Mouse (Mus musculus) spleen, postnatal 36 days (tissue): ENCODE measurements around the gene Cd19.
A peak's percentile ranks its signal among the peaks of the same experiment; 100 is the strongest.

Source experiments
- DNase-seq, 2 experiments: peaks; one replicate each; pipeline ENCODE4 v3.0.0; 2022; ENCODE audit warnings: low spot score in 2 of 2, mixed read lengths in 1 of 2

Gene Cd19

DNA sequence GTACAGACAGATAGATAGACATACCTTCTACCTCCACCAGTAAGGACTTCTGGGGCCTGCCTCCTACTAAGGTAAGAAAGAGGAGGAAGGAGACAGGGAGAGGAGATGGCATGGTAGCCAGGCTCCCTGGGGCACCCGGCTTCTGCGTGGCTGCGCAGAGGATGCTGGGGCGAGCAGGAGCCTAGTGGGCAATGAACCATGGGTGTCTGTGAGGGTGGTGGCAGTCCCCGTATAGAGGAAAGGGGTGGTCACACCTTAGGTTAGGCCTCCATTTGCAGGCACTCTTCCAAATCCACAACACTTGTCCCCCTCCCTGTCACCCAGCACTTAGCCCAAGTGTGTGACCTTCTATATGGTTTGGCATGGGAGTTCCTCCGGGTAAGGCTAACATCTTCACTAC is at the start of gene Cd19:
TSS of gene Cd19 (minus strand) at position 165 of the 400 bp plus-strand sequence.
- peak; percentile 85 for DNase-seq

DNA sequence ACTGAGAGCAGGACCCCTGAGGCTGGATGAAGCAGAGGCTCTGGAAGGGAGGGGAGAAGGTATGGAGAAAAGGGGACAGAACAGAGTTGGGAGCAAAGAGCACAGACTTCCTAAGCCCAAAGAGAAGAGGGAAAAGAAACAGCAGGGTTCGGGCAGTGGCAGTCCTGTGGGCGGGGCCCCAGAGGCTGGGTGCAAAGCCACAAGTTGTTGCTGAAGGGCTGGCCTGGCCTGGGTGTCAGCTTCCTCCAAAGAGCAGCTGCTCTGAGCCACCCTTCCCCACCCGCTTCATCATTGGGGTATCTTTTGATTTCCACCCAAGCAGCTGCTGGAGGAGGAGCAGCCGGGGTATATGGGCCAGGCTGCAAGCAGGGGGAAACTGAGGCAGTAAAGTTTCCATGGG is 49.4 kb upstream of the Cd19 start:
- DNase-seq = peak; percentile 38 to 55

DNA sequence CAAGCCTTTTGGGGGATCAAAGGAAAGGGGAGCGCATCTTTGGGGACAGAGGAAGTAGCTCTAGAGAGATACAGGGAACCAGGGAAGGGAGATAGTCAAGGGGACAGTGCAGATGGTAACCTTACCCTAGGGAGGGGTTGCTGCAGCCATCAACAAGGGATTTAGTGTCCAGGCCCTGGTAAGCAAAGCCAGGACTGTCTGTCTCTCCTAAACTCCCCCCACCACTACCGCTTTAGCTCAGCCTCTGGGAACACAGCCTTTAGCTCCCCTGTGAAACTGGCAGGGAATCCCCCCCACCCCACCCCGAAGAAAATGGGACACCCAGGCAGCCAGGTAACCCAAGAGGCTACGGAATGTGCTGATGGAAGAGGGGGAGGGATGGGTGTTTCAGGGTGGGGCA is 48.9 kb upstream of the Cd19 start:
- DNase-seq = no peak

DNA sequence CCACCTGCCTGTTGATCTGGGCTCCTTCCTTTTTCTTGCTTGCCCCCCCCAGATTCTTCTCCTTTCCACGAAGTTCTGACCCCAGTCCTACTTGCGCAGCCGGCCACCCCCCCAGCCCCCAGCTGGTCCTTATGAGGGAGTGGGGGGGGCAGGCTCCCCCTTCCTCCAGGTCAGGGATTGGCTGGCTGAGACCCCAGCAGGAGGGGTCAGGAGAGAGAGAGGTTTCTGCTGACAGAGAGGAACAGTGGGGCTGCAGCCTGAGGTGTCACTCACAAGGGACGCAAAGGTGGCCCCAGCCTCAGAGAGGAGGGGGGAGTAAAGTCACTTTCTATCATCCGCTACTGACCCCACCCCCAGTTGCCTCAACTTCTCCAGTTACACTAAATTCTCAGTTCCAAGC is 48.3 kb upstream of the Cd19 start, which contains the start of gene Atp2a1:
TSS of gene Atp2a1 (minus strand) at position 105 of the 400 bp plus-strand sequence.
- no peak for DNase-seq

DNA sequence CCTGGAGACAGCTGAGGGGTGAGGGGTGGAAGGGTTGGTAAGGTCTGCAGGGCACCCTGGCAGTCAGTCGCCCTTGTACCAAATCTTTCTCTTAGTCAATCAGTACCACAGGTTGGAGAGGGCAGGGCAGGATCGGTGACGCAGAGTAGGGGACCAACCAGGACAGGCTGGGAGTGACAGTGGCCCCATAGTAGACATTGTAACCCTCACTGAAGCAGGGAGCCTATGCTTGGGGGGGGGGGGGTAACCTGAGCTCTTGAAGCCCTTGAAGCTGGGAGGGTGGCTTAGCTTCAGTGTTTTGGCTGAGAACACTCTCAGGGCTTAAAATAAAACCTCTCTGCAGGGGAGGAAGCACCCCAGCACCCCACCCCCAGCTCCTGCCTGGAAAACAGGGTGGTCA is 46.9 kb upstream of the Cd19 start:
- DNase-seq = no peak

DNA sequence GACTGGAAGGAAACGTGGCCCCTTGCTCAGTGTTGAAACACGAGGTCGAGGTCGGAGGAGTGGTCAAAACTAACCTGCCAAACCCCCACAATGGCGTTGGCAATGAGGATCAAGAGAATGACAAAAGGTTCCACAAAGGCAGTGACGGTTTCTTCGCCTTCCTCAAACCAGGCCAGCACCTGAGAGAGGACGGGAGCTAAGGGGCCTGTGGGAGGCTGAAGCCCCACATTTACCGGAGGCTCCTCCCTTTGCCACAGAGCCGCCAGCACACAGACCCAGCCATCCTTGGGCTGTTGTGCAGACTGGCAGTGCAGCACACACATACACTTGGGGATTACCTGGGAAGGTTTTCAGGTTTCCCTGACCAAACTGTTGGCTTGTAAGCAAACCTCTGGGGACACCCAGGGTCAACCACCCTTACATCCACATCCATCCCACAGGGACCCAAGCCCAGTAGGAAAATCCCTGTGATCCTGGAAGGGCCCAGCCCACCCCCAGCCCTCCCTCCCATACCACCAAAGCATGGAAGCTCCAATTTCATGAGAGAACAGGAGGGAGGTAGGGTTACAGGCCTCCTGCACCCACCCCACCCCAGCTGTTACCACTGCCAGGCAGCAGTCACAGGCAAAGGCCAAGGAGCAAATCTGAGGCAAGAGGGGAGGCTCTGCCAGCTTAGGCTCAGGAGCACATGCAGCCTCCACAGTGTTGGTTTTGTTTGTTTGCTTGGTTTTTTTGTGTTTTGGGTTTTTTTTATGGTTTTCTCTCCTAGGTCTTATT is 46.1 kb upstream of the Cd19 start:
- no peak for DNase-seq

DNA sequence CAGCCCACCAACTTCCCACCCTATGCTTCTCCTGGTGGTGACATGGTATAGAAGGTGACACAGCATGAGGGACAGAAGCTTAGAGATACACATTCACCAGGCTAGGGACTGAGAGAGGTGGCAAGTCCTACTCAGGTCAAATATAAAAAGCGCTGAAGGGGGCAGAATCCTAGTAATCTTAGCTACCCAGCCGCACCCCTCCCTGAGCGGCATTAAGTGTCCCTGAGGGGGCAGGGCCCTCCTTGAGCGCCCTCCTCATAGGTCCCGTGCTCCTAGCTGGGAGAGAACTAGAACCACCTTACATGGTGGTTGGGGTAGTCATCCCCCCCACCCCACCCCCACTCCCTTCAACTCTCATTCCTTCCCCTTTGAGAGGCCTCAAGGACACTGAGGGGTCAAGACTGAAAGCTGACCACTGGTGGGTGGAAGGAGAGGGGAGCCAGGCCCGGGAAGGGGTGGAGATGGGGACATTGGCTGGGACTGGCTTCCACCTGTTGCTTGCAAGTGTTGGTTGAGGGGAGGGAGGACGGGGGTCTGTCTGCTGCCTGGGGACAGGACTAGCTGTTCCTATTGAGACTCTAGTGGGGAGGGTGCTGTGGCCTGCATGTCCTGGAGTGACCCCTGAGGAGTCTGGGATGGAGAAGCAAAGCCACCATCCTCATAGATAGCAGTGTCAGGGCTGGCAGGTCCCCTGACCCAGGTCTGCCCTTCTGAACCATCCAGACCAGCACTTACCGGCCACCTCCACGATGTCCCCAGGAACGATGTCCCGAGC is 44.3 kb upstream of the Cd19 start:
- DNase-seq = no peak

DNA sequence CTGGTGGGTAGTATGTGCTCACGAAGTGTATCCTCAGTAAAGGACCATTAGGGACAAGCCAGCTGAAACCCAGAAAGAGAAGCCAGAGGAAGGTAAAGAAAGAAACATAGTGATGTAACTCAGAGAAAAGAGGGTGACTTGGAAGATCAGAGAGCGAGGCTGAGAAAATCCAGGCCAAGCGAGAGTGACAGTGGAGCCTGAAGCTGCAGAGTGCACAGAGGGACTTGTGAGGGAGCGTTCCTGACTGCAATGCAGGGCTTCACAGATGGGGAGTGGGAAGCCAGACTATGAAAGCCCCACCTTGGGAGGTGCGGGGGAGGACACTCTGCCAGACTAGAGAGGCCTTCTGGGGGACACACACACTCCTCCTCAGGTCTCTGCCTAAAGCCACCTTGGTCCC is 43.5 kb upstream of the Cd19 start:
- no peak for DNase-seq

DNA sequence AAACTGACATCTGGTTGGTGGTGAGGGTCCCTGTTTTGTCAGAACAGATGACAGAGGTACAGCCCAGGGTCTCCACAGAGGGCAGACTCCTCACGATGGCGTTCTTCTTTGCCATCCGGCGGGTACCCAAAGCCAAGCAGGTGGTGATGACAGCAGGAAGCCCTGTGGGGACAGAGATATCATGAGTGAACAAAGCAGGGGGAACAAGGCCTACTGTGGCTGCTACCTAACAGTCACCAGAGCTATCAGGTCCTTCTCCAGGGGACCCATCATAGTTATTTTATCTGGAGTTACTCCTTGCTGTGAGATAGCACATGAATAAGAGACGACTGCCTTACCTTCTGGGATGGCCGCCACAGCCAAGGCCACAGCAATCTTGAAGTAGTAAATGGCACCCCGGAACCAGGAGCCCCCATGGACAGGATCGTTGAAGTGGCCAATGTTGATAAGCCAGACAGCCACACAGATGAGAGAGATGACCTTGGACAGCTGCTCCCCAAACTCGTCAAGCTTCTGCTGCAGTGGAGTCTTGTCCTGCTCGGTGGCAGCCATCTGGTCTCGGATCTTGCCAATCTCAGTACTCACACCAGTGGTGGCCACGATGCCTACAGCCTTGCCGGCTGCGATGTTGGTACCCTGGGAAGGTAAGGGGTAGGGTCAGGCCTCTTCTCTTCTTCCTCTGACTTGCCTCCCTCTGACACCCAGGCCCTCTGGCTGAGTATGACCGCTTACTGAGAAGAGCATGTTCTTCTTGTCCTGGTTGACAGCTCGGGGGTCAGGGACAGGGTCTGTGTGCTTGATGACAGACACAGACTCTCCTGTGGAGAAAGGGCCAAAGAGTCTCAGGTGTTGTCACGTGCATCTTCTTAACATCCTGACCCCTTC is 41.9 kb upstream of the Cd19 start:
- DNase-seq = no peak

DNA sequence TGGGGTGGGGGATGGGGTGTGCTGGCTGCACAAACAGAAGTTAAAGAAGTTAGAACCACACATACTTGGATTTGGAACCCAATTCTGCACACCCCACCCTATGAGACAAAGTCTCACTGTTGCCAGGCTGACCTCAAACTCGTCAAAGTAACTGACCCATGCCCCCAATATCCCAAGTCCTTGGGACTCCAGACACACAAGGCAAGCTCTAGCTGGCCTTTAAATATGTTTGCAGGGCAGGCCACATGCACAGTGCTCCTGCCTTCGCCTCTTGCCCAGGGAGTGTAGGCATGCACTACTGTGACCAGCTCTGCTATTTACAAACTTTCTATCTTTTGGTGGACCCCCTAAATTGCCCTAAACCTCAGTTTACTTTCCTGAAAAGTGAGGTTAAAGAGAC is 40.6 kb upstream of the Cd19 start:
- DNase-seq = no peak

DNA sequence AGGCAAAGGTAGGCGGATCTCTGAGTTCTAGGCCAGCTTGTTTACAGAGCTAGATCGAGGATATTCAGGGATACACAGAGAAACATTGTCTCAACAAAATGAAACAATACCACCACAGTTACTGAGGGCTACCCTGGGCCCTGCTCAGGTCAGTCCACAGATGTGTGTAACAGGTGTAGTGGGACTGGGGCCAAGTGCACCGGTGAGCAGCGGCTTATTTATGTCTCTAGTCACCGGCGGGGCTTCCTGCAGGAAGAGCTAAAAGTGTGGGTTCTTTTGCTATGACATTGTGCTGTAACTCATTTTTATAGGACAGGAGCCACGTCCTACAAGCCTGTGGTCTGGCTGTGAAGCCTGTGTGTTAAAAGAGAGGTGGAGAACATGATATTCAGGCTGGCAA is 39.2 kb upstream of the Cd19 start:
- no peak for DNase-seq

DNA sequence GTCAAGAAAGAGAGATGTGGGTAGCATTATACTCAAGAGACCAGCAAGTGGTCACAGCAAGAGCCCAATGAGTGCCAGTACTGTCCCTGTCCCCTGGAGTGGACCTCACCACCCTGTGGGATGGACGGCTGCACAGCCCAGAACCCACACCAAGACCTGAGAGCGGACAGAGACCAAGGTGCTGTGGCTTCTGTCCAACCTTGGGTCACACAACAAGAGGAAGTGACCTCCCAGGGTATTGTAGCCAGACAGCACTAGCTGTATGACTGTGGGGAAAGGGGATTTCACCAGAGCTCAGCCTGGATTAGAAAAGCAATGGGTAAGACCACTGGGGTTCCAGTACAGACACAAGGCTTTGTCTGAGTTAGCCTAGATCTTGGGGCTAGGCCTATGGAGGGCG is 37.6 kb upstream of the Cd19 start:
- DNase-seq = no peak

DNA sequence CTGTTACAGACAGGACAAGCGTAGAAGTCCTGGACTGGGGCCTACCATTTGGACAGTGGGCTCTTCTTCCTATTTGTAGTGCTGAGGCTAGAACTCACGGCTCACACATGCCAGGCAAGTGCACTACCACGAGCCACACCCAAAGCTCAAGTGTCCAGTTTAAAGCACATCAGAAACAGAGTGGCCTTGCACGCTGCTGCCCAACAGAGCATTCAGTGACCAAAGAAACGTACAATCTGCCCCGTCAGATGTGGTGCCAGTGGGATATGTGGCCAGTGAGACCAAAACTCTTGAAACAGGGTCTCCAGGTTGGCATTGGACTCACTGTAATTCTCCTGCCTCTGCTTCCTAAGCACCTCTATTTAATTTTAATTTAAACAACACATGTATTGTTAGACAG is 36.0 kb upstream of the Cd19 start:
- DNase-seq = no peak

DNA sequence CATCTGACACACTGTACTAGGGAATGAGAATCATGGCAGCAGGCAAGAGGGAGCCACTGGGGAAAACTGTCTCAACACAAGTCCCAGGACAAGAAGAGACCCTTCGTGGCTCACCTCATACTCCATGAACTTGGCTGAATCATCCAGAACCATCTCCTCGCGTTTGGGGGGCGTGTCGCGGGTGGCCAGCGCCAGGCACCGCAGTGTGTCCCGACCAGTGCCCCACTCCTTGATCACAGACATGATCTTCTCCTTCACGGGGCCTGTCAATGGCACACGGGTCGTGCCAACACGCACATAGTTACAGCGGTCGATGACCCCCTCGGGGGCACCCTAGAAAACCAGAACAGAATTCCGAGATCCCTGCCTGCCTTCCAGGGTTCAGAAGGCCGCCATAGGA is 35.3 kb upstream of the Cd19 start:
- DNase-seq = no peak

DNA sequence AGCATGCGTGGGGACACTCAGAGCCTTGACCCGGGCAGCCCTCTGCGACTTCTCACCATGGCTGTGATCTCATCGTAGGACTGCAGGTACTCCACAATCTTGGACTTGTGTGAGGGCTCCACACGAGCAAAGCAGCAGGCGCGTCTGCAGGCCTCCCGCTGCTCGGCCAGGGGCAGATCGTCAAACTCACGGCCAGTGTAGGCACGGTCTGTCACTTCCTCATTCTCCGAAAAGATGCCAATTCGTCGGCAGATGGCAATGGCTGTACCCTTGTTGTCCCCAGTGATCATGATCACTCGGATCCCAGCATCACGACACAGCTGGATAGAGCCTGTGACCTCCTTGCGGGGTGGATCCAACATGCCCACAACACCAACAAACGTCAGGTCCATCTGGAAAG is 33.8 kb upstream of the Cd19 start:
- no peak for DNase-seq

DNA sequence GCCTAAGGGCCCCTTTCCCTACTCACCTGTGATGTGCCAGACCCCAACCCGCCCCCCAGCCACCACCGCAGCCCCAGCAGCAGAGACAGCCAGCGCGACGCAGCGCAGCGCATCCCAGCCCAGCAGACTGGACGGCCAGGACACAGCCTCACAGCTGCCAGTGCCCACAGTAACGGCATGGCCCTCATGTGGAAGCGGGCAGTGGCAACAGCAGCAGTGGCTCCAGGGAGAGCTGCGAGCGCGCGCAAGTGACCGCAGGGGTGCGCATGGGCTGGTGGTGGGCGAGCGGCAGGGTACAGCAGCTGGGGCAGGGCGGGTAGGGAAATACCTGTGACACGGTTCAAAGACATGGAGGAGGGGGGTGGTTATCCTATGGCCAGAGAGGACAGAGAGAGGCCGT is 31.5 kb upstream of the Cd19 start:
- no peak for DNase-seq

DNA sequence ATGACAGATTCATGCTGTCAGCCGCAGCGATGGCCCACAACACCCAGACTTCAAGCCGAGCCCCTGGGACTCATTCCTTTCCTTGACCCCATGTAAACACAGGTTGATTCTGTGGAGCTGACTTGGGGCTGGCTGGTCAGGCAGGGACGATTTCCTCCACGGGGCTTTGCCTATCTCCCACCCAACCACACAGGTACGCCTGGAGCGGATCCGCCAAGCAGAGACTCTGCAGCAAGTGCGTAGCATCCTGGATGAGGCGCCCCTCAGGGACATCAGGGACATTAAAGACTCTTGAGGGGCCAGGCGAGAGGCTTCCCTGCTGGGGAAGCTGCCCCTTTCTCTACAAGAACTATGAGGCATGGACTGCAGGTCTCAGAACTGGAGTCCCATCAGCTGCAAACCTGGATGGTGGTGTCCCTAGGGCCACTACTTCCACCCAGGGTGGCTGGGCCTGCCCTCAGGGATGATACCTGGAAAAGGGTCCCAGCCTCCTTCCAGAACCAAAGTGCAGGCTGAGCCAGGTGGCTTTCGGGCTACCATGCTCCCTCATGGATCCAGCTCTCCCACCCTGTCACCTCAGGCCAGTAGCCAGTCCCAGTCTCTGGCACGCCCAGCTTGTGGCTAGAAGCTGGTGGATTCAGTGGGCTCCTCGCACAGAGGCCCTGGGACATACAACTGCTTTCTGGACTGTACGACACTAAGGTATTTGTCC is 30.6 kb upstream of the Cd19 start:
- DNase-seq = no peak

DNA sequence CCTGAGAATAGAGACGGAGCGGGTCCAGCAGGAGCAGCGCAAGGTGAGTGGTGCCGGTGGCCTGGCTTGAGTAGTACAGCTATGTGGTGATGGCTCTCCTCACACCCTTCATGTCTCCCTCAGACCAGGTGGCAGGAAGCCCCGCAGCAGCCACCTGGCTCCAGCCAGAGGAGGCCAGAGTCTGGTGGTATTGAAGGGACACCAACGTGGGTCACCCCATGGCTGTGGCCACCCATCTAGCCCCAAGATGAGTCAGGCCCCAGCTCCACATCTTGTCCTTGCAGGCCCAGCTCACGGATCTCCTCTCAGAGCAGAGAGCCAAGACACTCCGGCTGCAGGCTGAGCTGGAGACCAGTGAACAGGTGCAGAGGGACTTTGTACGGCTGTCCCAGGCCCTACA is 29.8 kb upstream of the Cd19 start:
- DNase-seq = no peak

DNA sequence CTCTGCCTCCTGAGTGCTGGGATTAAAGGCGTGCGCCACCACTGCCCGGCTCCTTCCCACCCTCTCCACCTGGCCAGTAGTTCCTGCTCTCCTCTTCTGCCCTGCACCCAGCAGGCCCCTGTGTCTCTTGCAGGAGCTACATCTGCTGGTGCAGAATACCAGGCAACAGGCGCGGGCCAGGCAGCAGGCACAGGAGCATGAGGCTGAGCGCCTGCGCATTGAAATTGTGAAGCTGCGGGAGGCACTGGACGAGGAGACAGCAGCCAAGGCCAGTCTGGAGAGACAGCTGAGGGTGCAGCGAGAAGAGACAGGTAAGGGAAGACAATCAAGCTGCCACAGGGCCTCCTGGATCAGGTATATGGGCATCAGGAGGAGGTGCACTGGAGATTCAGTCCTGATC is 29.3 kb upstream of the Cd19 start:
- no peak for DNase-seq

DNA sequence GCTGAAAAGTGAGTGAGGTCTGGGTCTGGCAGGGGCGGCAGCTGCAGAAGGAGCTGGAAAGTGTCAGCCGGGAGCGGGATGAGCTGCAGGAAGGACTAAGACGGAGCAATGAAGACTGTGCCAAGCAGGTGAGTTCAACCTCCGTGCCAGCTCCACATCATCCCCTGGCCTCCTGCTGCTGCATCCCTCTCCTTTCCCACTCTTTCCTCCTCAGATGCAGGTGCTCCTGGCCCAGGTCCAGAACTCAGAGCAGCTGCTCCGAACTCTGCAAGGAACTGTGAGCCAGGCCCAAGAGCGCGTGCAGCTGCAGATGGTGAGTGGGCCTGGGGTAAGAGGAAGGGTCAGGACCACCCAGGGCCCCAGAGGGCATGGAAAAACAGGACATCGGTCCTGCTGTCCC is 25.4 kb upstream of the Cd19 start:
- no peak for DNase-seq

DNA sequence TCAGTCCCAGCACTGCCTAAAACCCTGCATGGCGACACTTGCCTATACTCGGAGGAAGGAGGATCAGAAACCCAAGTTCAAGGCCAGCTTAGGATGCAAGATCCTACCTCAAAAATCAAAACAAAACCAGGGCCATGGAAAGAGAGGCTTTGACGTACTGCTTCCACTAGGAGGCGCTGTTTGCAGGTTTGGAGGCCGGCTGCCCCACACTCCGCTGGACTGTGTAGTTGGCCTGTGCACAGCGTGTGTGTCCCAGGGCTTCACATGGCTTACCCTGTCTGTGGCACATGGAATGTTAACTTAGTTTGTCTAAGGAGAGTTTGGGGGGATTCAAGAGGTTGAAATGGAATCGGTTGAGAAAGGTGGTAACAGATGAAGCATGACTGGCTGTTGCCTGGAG is 22.2 kb upstream of the Cd19 start:
- peak; percentile 44 to 50 for DNase-seq

DNA sequence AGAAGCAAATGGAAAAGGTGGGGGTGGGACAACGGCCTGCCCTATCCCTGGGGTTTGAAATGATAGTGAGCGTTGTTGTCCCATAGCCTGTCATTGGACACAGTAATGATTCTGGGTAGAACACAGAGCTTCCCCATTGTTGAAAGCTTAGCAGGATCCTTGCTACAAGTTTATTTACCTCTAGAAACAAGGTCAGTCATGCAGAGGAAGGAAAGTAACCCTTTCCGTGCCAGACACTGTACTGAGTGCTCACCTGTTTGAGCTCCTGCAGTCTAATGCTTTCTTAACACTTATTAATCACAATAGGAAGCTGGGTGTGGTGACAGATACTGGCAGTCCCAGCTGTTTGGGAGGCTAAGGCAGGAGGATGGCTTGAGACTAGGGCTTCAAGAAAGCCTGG is 21.1 kb upstream of the Cd19 start:
- DNase-seq = no peak
